Mouse (Mus musculus) thymus, adult 2 months (tissue): ENCODE results near the gene Prickle1.

Source experiments
- CTCF ChIP-seq: fragments of 200-500 bp; IDR thresholded peaks from 2 replicates; pipeline ENCODE4 v1.5.1; 2012; ENCODE audit warnings: mild to moderate bottlenecking, control low read depth, low read length, moderate library complexity, borderline replicate concordance; ENCODE audit not compliant: control insufficient read depth, poor library complexity, insufficient read depth; ENCODE audit errors: extremely low read depth
- POLR2A ChIP-seq: fragments of 200-500 bp; IDR thresholded peaks from 2 replicates; pipeline ENCODE4 v1.6.1; 2012; ENCODE audit warnings: mild to moderate bottlenecking, low read length, control low read depth, moderate library complexity; ENCODE audit not compliant: control insufficient read depth, poor library complexity, insufficient read depth; ENCODE audit errors: extremely low read depth

GRCm38 (mm10) chr15:93481112-93481511 is 114.6 kb downstream of the Prickle1 start:
- no peak for TF ChIP-seq CTCF
- no peak for TF ChIP-seq POLR2A
